In the genomic region with DNA sequence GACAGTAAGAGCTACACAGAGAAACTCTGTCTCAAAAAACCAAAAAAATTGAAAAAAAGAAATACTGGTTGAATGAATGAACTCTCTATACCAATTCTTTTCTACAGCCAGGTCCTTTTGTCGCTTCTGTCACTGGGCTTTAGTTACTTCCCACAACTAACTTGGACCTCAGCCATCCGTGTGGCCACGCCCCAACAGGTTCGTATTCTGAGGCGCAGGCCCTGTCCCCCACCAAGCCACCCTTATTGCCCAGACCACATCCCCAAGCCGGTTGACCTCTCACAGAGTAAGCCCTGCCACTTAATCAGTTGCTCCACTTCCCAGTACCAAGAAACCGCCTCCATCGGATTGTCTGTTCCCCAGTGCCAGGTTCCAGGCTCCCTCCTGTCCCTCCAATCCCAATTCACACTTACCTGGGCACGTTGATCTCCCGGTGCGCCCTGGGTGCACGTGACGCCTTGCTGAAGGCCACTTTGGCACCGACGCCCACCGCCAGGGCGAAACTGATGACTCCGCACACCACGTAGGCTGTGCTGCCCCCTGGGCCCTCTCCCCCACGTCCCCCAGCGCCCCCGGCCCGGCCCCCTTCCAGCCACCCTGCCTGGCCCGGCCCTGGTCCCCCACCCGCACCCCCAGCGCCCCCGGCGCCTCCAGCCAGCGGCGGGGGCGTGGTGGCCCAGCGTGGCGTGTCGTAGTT, we compare ENCODE assay signal across 8 mouse cellular contexts. TPM values are rescaled to one million over a fixed set of nuclear protein-coding genes. Genes with fewer than 3 reads are reported as not detected.
DNase-seq lines count a peak whose midpoint lies in the region; ATAC-seq and TF ChIP-seq lines count a peak whose summit lies in the region.

No protein-coding gene starts in this region.

- TF ChIP-seq CTCF in left cerebral cortex, adult 2 months (IDR thresholded peaks at IDR 0.05), result no peak
- no peak for TF ChIP-seq CTCF in forebrain, postnatal 0 days (IDR thresholded peaks at IDR 0.05; ENCODE audit: low read depth)

- ATAC-seq in forebrain, postnatal 0 days, result no peak; the same call in 1 of the 2 replicates
- ATAC-seq in liver, embryonic 12.5 days, result no peak
- ATAC-seq in neural tube, embryonic 14.5 days (ENCODE audit: low read depth), result no peak; the same call in 1 of the 2 replicates

- H3K4me3 ChIP-seq in left cerebral cortex, adult 2 months, result peak overlapping the region; percentile 48
- H3K4me3 ChIP-seq in forebrain, postnatal 0 days (ENCODE audit: low read depth, low read length), result peak overlapping the region; percentile 58
- peak overlapping the region; percentile 45 for H3K4me3 ChIP-seq in liver, embryonic 12.5 days
- peak overlapping the region; percentile 56 for H3K4me3 ChIP-seq in neural tube, embryonic 14.5 days (ENCODE audit: low read depth, low read length)

- H3K9me3 ChIP-seq in forebrain, postnatal 0 days (ENCODE audit: low read length), result no peaks in the 10 kb centered on the region
- no peaks in the 10 kb centered on the region for H3K9me3 ChIP-seq in liver, embryonic 12.5 days (replicated peaks)
- no peaks in the 10 kb centered on the region for H3K9me3 ChIP-seq in neural tube, embryonic 14.5 days (ENCODE audit: control insufficient read depth, low read length)

- H3K9ac ChIP-seq in forebrain, postnatal 0 days, result peak overlapping the region; percentile 73
- no peak overlapping the region for H3K9ac ChIP-seq in liver, embryonic 12.5 days
- peak overlapping the region; percentile 82 for H3K9ac ChIP-seq in neural tube, embryonic 14.5 days (replicated peaks; ENCODE audit: low read depth, low read length)

- DNase-seq in left cerebral cortex, adult 2 months (ENCODE audit: extremely low spot score in 1 of 2, low spot score in 2 of 2), result no peak
- DNase-seq in left cerebral cortex, postnatal 14 days (ENCODE audit: low spot score in 2 of 2), result no peak
- DNase-seq in forebrain, postnatal 0 days, result no peak
- no peak for DNase-seq in ovary, adult 18-20 months (ENCODE audit: low spot score)
- no peak for DNase-seq in left cerebral cortex, postnatal 25 days (ENCODE audit: low spot score in 2 of 2)
- no peak for DNase-seq in gastrocnemius, postnatal 10 days

- 7% methylated on average over 34 of the region's 34 CpGs for WGBS in forebrain, postnatal 0 days
- WGBS in liver, embryonic 12.5 days (ENCODE audit: insufficient replicate concordance), result 8% methylated on average over 33 of the region's 34 CpGs
- 4% methylated on average over 30 of the region's 34 CpGs for WGBS in neural tube, embryonic 14.5 days

- H3K27me3 ChIP-seq in forebrain, postnatal 0 days (ENCODE audit: insufficient read depth, low read length), result no peaks in the 10 kb centered on the region
- H3K27me3 ChIP-seq in liver, embryonic 12.5 days (replicated peaks), result peaks cover 94% of the 10 kb centered on the region
- H3K27me3 ChIP-seq in neural tube, embryonic 14.5 days (ENCODE audit: control insufficient read depth, insufficient read depth, low read length), result peaks cover 3% of the 10 kb centered on the region; the same call in 1 of the 2 replicates

- no peak overlapping the region for H3K27ac ChIP-seq in left cerebral cortex, adult 2 months
- peak overlapping the region; percentile 73 for H3K27ac ChIP-seq in forebrain, postnatal 0 days (ENCODE audit: low read depth, low read length)
- H3K27ac ChIP-seq in liver, embryonic 12.5 days, result no peak overlapping the region
- peak overlapping the region; percentile 91 for H3K27ac ChIP-seq in neural tube, embryonic 14.5 days (ENCODE audit: low read depth, low read length)

- H3K4me2 ChIP-seq in forebrain, postnatal 0 days (ENCODE audit: low read depth), result peak overlapping the region; percentile 83
- peak overlapping the region; percentile 68 for H3K4me2 ChIP-seq in liver, embryonic 12.5 days
- peak overlapping the region; percentile 86 for H3K4me2 ChIP-seq in neural tube, embryonic 14.5 days (ENCODE audit: low read depth, low read length)

- intact Hi-C loops in left cerebral cortex, adult 2 months (cut with DNase I), result no loop called here
- intact Hi-C loops in left cerebral cortex, postnatal 14 days (cut with DNase I), result no loop called here
- intact Hi-C loops in left cerebral cortex, postnatal 25 days (cut with DNase I), result no loop called here

- H3K4me1 ChIP-seq in forebrain, postnatal 0 days (ENCODE audit: insufficient read depth), result 0 out of 2 replicates have a peak, but pooled peaks cover 6% of the 10 kb centered on the region
- H3K4me1 ChIP-seq in liver, embryonic 12.5 days, result peaks cover 7% of the 10 kb centered on the region; the same call in 1 of the 2 replicates
- H3K4me1 ChIP-seq in neural tube, embryonic 14.5 days (ENCODE audit: control insufficient read depth, insufficient read depth, low read length), result 0 out of 2 replicates have a peak, but pooled peaks cover 3% of the 10 kb centered on the region

- peaks cover 7% of the 10 kb centered on the region; the same call in 1 of the 2 replicates for H3K36me3 ChIP-seq in forebrain, postnatal 0 days (ENCODE audit: insufficient read depth)
- H3K36me3 ChIP-seq in liver, embryonic 12.5 days, result no peaks in the 10 kb centered on the region
- H3K36me3 ChIP-seq in neural tube, embryonic 14.5 days (ENCODE audit: control insufficient read depth, insufficient read depth, low read length), result no peaks in the 10 kb centered on the region

RNA-seq across cellular contexts. Expression of a gene that starts 8.7 kb away (rescaled TPM):
- 100 to 1,000 TPM; 134 to 138 TPM for total RNA-seq in left cerebral cortex, adult 2 months (2021)
- total RNA-seq in left cerebral cortex, postnatal 14 days (2021), result 100 to 1,000 TPM; 116 to 133 TPM
- 52.4 and 66.6 TPM in 2 replicates for total RNA-seq in forebrain, postnatal 0 days (2014; rRNA removed)
- 6.8 and 9.4 TPM in 2 replicates for polyA plus RNA-seq in forebrain, postnatal 0 days (2015; fragmentation: Nextera tagmentation; extraction: Ambion mirVana)
- not detected in 2 replicates for polyA plus RNA-seq in liver, embryonic 12.5 days (2016; fragmentation: Nextera tagmentation; extraction: Ambion mirVana)
- 16.8 and 18.7 TPM in 2 replicates for polyA plus RNA-seq in neural tube, embryonic 14.5 days (2014; fragmentation: Nextera tagmentation; extraction: Ambion mirVana)
- 100 to 1,000 TPM; 115 to 148 TPM for total RNA-seq in left cerebral cortex, postnatal 25 days (2021)
- under 1 TPM; 0.12 to 0.18 TPM for total RNA-seq in gastrocnemius, postnatal 10 days (2021)

RNA-seq across cellular contexts. Expression of a gene that starts 23.4 kb away (rescaled TPM):
- total RNA-seq in left cerebral cortex, adult 2 months (2021), result 100 to 1,000 TPM; 104 to 117 TPM
- total RNA-seq in left cerebral cortex, postnatal 14 days (2021), result 100 to 1,000 TPM; 115 to 145 TPM
- 300 and 347 TPM in 2 replicates for total RNA-seq in forebrain, postnatal 0 days (2014; rRNA removed)
- polyA plus RNA-seq in forebrain, postnatal 0 days (2015; fragmentation: Nextera tagmentation; extraction: Ambion mirVana), result 232 and 259 TPM in 2 replicates
- polyA plus RNA-seq in liver, embryonic 12.5 days (2016; fragmentation: Nextera tagmentation; extraction: Ambion mirVana), result 353 and 370 TPM in 2 replicates
- polyA plus RNA-seq in neural tube, embryonic 14.5 days (2014; fragmentation: Nextera tagmentation; extraction: Ambion mirVana), result 249 and 263 TPM in 2 replicates
- total RNA-seq in left cerebral cortex, postnatal 25 days (2021), result 100 to 1,000 TPM; 108 to 110 TPM
- total RNA-seq in gastrocnemius, postnatal 10 days (2021), result 100 to 1,000 TPM in 1 of 2 experiments, 10 to 100 TPM in 1; 91.1 to 107 TPM

RNA-seq across cellular contexts. Expression of a gene that starts 34.3 kb away (rescaled TPM):
- 1 to 10 TPM; 6.9 to 9.3 TPM for total RNA-seq in left cerebral cortex, adult 2 months (2021)
- 1 to 10 TPM; 4.6 to 5.0 TPM for total RNA-seq in left cerebral cortex, postnatal 14 days (2021)
- 2.5 and 6.6 TPM in 2 replicates for total RNA-seq in forebrain, postnatal 0 days (2014; rRNA removed)
- polyA plus RNA-seq in forebrain, postnatal 0 days (2015; fragmentation: Nextera tagmentation; extraction: Ambion mirVana), result 3.5 and 3.7 TPM in 2 replicates
- polyA plus RNA-seq in liver, embryonic 12.5 days (2016; fragmentation: Nextera tagmentation; extraction: Ambion mirVana), result 3.5 and 3.9 TPM in 2 replicates
- 3.2 and 3.9 TPM in 2 replicates for polyA plus RNA-seq in neural tube, embryonic 14.5 days (2014; fragmentation: Nextera tagmentation; extraction: Ambion mirVana)
- 1 to 10 TPM; 3.3 to 4.1 TPM for total RNA-seq in left cerebral cortex, postnatal 25 days (2021)
- total RNA-seq in gastrocnemius, postnatal 10 days (2021), result 1 to 10 TPM; 1.9 to 4.3 TPM

RNA-seq across cellular contexts. Expression of a gene that starts 41.2 kb away (rescaled TPM):
- 10 to 100 TPM; 11.3 to 12.6 TPM for total RNA-seq in left cerebral cortex, adult 2 months (2021)
- total RNA-seq in left cerebral cortex, postnatal 14 days (2021), result 1 to 10 TPM; 7.5 to 8.6 TPM
- 4.8 and 4.9 TPM in 2 replicates for total RNA-seq in forebrain, postnatal 0 days (2014; rRNA removed)
- 0.26 and 0.39 TPM in 2 replicates for polyA plus RNA-seq in forebrain, postnatal 0 days (2015; fragmentation: Nextera tagmentation; extraction: Ambion mirVana)
- 0.62 and 0.95 TPM in 2 replicates for polyA plus RNA-seq in liver, embryonic 12.5 days (2016; fragmentation: Nextera tagmentation; extraction: Ambion mirVana)
- 0.58 and 0.76 TPM in 2 replicates for polyA plus RNA-seq in neural tube, embryonic 14.5 days (2014; fragmentation: Nextera tagmentation; extraction: Ambion mirVana)
- 10 to 100 TPM; 10.4 to 11.0 TPM for total RNA-seq in left cerebral cortex, postnatal 25 days (2021)
- total RNA-seq in gastrocnemius, postnatal 10 days (2021), result 10 to 100 TPM; 13.3 to 14.3 TPM

RNA-seq across cellular contexts. Expression of a gene that starts 43.1 kb away (rescaled TPM):
- total RNA-seq in left cerebral cortex, adult 2 months (2021), result 100 to 1,000 TPM; 421 to 437 TPM
- 100 to 1,000 TPM; 480 to 489 TPM for total RNA-seq in left cerebral cortex, postnatal 14 days (2021)
- total RNA-seq in forebrain, postnatal 0 days (2014; rRNA removed), result 161 and 191 TPM in 2 replicates
- polyA plus RNA-seq in forebrain, postnatal 0 days (2015; fragmentation: Nextera tagmentation; extraction: Ambion mirVana), result 313 and 332 TPM in 2 replicates
- 397 and 413 TPM in 2 replicates for polyA plus RNA-seq in liver, embryonic 12.5 days (2016; fragmentation: Nextera tagmentation; extraction: Ambion mirVana)
- 154 and 173 TPM in 2 replicates for polyA plus RNA-seq in neural tube, embryonic 14.5 days (2014; fragmentation: Nextera tagmentation; extraction: Ambion mirVana)
- total RNA-seq in left cerebral cortex, postnatal 25 days (2021), result 100 to 1,000 TPM; 428 to 431 TPM
- total RNA-seq in gastrocnemius, postnatal 10 days (2021), result 100 to 1,000 TPM; 796 to 873 TPM

Comparison
In these comparisons a context has a peak if more than half of its experiments do, and no peak if none do; other contexts are left out.
1. H3K27ac ChIP-seq: peak in forebrain, postnatal 0 days (single experiment) and neural tube, embryonic 14.5 days (single experiment); none in left cerebral cortex, adult 2 months (single experiment) and liver, embryonic 12.5 days (single experiment).
2. RNA of a gene that starts 8.7 kb away (total RNA-seq): 115 to 148 TPM in left cerebral cortex, postnatal 25 days, 134 to 138 TPM in left cerebral cortex, adult 2 months, 116 to 133 TPM in left cerebral cortex, postnatal 14 days and 52.4 to 66.6 TPM in forebrain, postnatal 0 days; 0.12 to 0.18 TPM in gastrocnemius, postnatal 10 days; every median in the first group is over 10 times any median in the second.
3. Peak in every context shown above with its lines, with median percentiles within 50 percentile points of each other: H3K4me3 ChIP-seq and H3K4me2 ChIP-seq.